Mouse (Mus musculus) heart, postnatal 14 days (tissue): ENCODE measurements around the gene Asxl2. TPM values are rescaled to one million over a fixed set of nuclear protein-coding genes. Genes with fewer than 3 reads are reported as not detected.

Experiments used
- DNase-seq, 2 experiments: peaks; one replicate each; pipeline ENCODE4 v3.0.0; 2021 to 2022
- intact Hi-C: fragments of 180-260 bp; cut with DNase I; formaldehyde crosslinking; loops from one replicate; pipeline ENCODE4 v1.15.1; 2025
- total RNA-seq, 2 experiments: library from RNA; stranded (reverse); gene quantifications; 2 replicates each; pipeline ENCODE4 v1.2.3; 2021

Gene Asxl2
- total RNA-seq, 2 experiments from 2014 or later = 26.1 to 26.4 TPM

DNA sequence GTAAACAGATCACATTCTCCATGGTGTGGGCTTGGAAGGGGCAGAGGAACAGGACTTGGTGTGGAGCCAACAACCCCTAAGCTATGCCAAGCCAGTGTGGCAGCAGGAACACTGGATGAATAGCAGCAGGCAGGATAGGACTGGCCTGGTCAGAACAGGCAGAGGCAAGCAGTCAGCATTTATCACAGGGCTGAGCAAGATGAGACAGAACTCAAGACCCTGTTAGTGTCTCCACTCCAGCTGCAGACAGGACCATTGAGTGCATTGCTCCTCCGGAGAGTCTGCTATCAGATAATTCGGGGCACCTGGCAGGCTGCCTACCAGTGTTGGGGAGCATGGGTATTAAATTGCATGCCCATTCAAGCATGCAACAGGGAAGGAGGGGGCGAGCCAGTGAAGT, 111.0 kb downstream of the Asxl2 start:
- intact Hi-C loops = no loop called here
- no peak for DNase-seq

DNA sequence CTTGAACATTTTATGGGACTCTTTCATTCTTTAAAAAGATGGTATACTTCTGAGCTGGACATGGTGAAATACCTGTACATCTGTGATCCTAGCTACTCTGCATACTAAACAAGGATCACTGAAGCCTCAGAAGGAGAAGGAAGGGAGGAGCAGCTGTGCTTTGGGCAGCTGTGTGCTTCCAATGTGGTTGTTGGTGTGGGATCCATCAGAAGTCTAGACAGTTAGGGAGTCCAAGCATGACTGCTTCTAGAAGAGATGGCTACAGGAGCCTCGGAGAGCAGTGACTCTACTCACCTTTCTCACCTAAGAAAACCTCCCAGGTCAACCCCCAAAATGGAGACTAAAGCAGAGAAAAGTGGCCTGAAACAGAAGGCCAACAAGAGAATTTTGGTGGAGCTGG, 111.4 kb downstream of the Asxl2 start:
- no peak for DNase-seq
- intact Hi-C loops = no loop called here

DNA sequence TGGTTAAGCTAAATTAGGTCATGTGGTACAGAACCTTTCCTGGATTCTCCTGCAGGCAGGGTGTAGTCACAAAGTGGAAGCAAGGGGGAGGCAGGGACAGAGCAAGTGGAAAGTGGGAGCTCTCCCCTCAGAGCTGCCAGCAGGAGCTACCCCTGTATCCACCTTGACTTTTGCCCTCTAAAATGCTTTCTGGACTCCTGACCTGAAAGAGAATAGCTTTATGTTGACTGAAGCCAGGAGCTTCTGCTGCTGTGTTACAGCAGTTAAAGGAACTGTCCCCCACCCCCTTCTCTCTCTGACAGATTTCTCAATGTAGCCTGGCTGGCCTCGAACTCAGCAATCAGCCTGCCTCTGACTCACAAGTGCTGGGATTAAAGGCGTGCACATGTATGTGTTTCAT, 112.9 kb downstream of the Asxl2 start:
- DNase-seq = no peak
- intact Hi-C loops = no loop called here

DNA sequence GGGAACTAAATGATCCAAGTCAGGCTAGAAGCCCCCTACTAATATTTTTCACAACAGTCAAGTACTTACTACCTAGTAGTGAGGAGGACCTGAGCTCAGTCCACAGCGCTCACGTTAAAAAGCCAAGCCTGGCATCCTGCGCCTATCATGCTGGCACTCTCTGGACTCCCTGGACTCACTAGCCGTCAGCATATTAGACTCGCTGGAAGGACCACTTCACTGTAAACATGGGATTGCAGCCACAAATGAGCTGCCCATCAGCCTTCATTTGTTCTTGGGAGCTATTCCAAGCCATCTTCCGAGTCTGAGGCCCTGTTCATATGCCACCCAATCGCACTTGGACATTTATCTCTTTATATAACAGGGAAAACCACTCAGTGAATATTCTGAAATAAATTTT, 114.2 kb downstream of the Asxl2 start:
- intact Hi-C loops = no loop called here
- no peak for DNase-seq

DNA sequence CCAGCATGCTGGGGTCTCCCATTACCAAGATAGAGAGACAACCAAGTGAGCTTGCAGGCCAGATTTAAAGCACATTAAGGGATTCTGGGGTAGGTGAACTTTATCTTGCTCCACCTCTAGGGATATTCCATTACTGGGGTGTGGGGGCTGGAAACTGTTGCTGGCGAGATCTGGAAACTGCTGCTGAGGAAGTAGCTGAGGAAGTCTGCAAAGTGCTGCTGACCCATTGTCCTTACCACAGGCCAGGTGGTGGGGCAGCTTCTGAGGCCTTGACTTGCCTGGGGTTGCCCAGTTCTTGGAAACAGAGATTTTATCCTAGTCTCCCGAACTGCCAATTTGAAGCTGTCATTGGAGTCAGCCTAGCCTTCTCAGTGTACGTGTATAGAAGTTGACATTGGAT, 118.8 kb downstream of the Asxl2 start:
- DNase-seq = no peak
- intact Hi-C loops = no loop called here

DNA sequence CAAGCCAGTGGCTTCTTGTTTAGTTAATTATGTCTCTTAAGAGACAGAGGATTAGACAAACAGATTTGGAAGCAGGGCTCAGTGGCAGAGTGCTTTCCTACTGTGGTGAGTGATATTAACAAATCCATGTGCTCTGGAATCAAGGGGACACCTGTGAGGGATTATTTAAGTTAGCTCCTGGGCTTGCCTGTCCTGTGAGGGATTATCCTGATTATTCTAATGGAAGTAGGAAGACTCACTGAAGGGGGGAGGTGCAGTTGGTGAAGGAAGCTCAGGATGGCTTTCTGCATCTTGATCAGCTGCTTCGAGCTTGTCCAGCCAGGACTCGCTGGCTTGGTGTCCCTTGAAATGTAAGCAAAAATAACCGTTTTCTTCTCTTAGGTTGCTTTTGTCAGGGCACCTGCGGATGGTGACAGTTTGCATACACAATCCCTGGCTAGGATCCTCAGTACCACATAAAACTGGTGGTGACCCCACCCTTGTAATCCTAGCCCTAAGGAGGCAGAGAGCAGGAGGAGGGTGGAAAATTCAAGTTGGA, 119.5 kb downstream of the Asxl2 start:
- intact Hi-C loops = no loop called here
- DNase-seq = no peak

DNA sequence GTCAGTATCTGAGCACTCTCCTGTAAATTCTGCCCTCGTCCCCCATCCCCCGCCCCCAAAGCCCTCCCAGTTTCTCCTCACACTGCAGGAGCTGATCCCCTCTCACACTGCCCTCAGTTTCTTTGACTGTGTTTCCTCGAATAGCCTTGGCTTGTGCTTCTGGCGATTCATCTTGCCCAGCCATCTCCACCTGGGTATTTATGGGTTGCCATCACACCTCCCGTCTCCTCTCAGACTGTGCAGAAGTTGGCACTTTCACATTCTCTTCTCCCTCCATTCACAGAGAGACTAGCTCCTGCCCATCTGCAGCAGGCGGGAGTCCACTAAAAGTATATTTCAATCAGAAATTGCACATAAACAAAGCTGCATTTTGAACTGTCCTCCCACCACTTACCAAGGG, 120.1 kb downstream of the Asxl2 start:
- intact Hi-C loops = no loop called here
- DNase-seq = no peak

DNA sequence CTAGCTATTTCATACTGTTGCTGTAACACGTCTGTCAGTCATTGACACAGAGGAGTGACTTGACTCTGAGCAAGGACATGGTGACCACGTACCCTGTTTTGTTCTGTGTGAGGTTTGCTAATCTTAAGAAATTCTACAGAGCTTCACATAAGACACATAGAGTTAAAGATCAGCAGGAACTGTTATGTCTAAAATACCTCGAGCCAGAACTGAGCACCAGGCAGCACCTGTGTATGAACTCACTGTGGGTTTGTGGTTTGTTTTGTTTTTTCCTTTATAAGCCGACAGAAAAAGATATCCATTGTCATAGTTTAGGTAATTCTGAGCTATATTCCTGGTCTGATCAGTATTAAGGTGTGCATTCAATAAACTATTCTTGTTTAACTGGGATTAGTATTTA, 120.8 kb downstream of the Asxl2 start:
- intact Hi-C loops = no loop called here
- no peak for DNase-seq

DNA sequence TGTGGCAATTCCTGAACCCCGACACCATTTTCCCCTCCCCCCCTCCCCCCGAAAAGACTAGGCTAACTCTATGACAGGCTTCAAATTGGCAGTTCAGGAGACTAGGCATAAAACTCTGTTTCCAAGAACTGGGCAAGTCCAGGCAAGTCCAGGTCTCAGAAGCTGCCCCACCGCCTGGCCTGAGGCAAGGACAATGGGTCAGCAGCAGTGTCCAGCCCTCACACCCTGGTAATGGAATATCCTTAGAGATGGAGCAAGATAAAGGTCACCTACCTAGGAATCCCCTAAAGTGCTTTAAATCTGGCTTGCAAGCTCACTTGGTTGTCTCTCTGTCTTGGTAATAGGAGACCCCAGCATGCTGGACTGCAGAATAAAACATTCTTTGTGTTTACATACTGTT, 121.3 kb downstream of the Asxl2 start:
- intact Hi-C loops = no loop called here
- DNase-seq = no peak

DNA sequence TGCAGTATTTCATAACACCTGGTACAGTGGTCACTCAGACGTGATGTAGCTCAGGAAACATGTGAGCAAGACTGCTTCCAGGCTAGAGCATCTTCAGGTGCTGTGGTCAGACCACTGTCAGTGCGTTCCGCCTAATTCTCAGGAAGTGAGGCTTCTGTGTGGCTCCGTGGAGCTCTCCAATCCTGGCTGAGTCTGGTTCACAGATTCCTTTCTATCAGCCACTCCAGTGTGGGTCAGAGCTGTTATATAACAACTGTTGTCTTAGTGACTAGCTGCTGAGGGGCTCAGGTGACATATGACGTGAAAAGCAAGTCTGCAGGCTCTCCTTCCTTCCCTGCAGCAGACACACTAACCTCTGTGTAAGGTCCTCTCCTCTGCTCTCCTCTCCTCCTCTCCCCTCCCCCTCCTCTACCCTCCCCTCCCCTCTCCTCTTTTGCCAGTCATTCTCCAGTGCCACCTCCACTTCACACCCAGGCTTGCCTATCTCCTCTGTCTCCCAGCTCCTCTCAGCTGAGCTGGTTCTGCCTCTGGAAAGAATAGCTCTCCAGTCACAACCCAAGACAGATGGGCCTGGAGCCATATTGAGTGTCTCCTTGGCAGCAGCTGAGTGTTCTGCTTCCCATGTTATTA, 122.0 kb downstream of the Asxl2 start:
- DNase-seq = peak in 1 of 2 experiments; percentile 24
- intact Hi-C loops = no loop called here

DNA sequence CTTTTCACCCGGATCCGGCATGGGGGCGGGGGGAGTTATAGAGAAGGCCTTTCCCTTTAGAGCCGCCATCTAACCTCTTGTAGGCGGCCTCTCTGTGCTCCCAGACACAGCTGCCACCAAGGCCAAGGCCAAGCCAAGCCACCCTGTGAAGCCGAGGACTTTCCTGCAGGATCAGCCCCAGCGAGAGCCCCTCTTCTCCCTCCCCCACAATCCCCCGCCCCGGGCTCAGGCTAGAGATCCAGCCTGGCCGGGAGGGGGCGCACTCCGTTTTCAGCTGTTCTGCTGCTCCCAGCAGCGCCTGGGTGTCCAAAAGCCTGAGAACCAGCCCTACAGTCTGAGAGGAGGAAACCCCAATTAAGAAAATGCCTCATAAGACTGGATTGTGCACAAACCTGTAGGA, 123.6 kb downstream of the Asxl2 start:
- DNase-seq = no peak
- intact Hi-C loops = no loop called here

Other genes starting within 250 kb of the Asxl2 start
- 100 to 1,000 TPM; 116 to 118 TPM for gene Rab10, start 116.9 kb upstream of the Asxl2 start, total RNA-seq
- 1 to 10 TPM; 4.4 to 5.3 TPM for gene Kif3c, start 61.7 kb upstream of the Asxl2 start, total RNA-seq
- gene Dtnb, start 145.5 kb downstream of the Asxl2 start, total RNA-seq = 1 to 10 TPM; 5.0 to 5.5 TPM